Mouse (Mus musculus) adrenal gland, postnatal 4 days (tissue): ENCODE measurements around the gene Ajuba. TPM values are rescaled to one million over a fixed set of nuclear protein-coding genes. Genes with fewer than 3 reads are reported as not detected.
A peak's percentile ranks its signal among the peaks of the same experiment; 100 is the strongest.
"Not testable (repeated sequence)": the region's sequence is repeated elsewhere in the genome, so short reads cannot be mapped to it uniquely, and the experiment has no call there.

Source experiments
- DNase-seq, 2 experiments: peaks; one replicate each; pipeline ENCODE4 v3.0.0; 2021 to 2022; ENCODE audit warnings: low spot score in 2 of 2, mixed read lengths in 2 of 2
- long read RNA-seq, 2 experiments: library from polyadenylated mRNA; stranded (forward); transcript quantifications; one replicate each; pipeline ENCODE4 v2.0.0; 2021
- total RNA-seq, 2 experiments: library from RNA; stranded (reverse); gene quantifications; 2 replicates each; pipeline ENCODE4 v1.2.3; 2021

The Ajuba gene
- 10 to 100 TPM; 27.3 to 27.5 TPM for total RNA-seq
- long read RNA-seq, experiment 1, transcript Ajuba-201 (8 exons, 3,397 nt) = major isoform, 27 of 29 reads
- long read RNA-seq, experiment 1, partial matches to known transcripts = 2 of 29 reads
- long read RNA-seq, experiment 1, other reads (novel, unspliced or antisense) = 0 of 29 reads
- long read RNA-seq, experiment 2, transcript Ajuba-201 (8 exons, 3,397 nt) = major isoform, 57 of 64 reads
- long read RNA-seq, experiment 2, partial matches to known transcripts = 6 of 64 reads
- long read RNA-seq, experiment 2, other reads (novel, unspliced or antisense) = 1 of 64 reads

DNA sequence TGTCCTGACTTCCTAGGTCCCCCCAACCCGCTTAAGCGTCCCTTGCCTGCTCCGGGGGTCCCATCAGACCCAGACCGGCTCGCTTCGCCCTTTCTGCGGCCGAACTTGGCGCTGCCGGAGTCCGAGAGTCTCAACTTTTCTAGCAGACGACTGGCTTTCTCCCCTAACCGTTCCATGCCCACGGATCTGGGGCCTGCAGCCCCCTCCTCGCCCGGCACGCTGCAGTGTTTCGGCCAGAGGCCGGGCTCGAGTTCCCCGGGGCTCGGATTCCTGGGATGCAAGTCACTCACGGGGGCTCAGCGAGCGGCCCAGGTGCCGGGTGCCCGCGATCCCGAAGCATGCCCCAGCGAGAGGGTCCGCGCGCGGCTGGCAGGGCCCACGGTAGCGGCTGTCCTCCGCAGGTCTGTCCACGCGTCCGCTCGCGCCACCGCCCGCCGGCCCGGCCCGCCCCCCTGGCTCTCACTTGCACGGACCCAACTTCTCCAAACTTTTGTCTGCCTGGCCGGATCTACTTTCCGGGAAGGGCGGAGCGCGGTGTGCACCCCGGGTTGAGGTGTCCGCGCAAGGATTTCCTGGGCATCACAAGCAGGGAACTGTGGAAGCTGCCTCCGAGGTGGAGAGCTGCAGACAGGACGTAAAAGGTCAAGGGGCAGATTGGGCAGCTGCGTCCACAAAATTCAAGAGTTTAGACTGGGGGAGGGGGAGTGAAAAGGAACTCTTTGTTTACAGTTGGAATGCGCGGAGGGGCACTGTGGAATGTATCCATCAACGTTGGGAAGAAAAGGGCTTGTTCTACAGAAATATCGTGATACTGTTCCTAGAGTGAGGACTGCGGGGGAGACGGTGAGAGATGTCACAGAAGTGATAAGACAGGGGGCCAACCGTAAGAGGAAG, at the start of gene Ajuba:
Ajuba (minus strand) TSS at position 470 of the 894 bp plus-strand sequence.
- peak; percentile 60 to 81 for DNase-seq

GRCm38 (mm10) chr14:54624976-54625375, 47.6 kb upstream of the Ajuba start:
- no peak for DNase-seq

DNA sequence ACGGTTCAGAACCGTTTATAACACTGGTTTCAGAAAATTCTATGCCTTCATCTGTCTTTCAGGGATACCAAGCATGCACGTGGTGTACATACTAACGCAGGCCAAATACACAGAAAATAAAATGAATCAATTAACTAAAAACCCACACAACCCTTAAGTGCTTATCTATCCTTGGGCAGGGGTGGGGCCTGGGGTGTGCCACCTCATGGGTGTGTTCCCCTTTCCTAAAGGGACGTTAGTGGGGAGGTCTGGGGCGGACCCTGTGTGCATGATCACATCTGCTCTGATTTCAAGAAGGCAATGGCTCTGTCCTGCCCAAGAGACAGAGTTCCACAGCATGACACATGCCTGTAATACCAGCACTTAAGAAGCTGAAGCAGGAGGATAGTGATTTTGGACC, 46.0 kb upstream of the Ajuba start:
- DNase-seq = no peak

DNA sequence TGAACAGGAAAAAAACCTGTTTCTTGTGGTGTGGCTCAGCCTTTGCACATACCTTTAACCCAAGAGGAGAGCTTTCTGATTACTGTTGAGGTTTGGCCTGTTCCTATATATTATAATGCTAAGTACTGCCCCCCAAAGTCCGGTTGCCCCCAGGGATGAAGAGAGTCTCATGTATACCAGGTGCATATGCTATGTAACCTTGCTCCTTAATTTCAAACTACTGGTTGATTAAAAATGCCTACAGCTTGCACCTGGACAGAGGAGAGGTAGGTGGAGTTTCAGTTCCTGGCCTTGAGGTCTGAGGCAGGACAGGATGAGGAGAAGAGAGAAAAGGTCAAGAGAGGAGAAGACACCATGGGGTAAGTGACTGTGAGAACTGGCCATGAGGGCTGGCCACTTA, 43.8 kb upstream of the Ajuba start, which contains the start of gene Psmb11:
Psmb11 (plus strand) TSS at position 301 of the 400 bp plus-strand sequence.
- DNase-seq = no peak

DNA sequence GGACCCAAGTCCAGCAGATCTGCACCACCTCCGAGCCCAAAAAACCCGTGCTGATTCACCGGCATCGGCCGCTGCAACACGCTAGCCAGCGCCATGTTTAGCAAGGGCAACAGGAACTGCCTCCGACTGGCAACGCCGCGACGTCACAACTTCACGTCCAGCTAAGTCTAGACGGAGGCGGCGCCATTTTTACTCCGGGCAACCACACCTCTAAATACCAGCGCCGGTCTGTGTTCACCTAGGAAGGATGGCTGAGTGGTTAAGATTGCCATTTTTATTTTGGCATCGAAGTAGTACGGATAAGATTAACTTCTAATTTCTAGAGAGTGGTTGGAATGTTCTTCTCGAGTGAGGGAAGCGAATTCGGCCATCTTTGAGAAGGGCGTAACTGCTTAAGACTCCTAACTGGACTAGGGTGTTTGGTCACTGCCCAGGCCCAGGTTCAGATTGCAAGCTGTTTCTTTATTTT, 40.6 kb upstream of the Ajuba start, which contains the start of gene Psmb5:
Psmb5 (minus strand) TSS at position 126 of the 469 bp plus-strand sequence.
- DNase-seq = peak; percentile 59 to 79

- no peak for DNase-seq
Observed at GRCm38 (mm10) chr14:54617152-54617896, 40.0 kb upstream of the Ajuba start.

DNA sequence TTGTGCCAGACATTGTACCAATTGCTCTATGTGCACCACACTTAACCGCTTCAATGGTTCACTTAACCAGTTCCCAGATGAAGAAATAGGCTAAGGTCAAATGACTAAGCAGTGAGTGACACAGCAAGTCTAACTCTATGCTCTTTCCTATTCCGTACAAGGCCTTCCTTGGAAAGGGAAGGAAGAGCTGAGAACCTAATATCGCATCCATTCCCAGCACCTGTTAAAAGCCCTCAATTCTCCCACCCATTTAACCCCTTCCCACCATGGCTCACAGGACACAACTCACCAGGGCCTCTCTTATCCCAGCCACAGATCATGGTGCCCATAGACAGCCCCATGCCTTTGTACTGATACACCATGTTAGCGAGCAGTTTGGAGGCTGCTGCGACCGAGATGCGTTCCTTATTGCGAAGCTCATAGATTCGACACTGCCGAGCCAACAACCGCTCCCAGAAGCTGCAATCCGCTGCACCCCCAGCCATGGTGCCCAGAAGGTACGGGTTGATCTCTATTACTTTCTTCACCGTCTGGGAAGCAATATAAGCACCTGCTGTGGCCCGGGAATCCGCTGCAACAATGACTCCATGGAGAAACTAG, 39.0 kb upstream of the Ajuba start:
- no peak for DNase-seq

- DNase-seq = not testable (repeated sequence)
Observed at GRCm38 (mm10) chr14:54614130-54614529, 36.8 kb upstream of the Ajuba start.

- DNase-seq = no peak
Observed at GRCm38 (mm10) chr14:54610648-54611047, 33.3 kb upstream of the Ajuba start.

DNA sequence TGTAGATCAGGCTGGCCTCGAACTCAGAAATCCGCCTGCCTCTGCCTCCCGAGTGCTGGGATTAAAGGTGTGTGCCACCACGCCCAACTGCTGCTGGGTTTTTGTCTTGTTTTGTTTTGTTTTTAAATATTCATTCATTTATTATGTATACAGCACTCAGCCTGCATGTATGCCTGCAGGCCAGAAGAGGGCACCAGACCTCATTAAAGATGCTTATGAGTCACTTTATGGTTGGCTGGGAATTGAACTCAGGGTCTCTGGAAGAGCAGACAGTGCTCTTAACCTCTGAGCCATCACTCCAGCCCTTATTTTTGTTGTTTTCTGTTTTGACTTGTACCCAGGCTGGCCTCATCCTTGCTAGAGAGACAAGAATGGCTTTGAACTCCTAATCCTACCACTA, 32.6 kb upstream of the Ajuba start:
- DNase-seq = no peak

GRCm38 (mm10) chr14:54609245-54609644, 31.9 kb upstream of the Ajuba start:
- DNase-seq = no peak

DNA sequence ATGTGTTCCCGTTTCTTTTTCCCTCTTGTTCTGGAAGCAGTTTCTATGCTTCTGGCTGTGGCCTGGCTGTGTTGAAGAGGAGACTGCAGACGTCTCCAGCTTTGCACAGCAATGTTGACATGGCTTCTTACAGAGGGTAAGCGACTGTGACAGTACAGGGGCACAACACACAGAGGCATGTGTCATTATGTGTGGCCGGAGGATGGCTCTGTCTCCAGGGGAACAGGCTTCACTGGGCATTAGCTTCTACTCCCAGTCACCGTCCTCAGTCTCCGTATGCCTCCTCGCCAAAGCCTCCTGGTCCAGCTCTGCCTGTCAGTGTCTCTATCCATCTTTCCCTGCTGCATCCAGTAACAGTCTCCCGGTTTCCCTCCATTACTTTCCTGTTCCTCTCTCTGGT, 29.9 kb upstream of the Ajuba start:
- no peak for DNase-seq

GRCm38 (mm10) chr14:54605752-54606321, 28.5 kb upstream of the Ajuba start, which contains the start of gene 4931414P19Rik:
Gene 4931414P19Rik, minus strand, starts transcription at chr14:54605993.
- peak; percentile 62 to 67 for DNase-seq

DNA sequence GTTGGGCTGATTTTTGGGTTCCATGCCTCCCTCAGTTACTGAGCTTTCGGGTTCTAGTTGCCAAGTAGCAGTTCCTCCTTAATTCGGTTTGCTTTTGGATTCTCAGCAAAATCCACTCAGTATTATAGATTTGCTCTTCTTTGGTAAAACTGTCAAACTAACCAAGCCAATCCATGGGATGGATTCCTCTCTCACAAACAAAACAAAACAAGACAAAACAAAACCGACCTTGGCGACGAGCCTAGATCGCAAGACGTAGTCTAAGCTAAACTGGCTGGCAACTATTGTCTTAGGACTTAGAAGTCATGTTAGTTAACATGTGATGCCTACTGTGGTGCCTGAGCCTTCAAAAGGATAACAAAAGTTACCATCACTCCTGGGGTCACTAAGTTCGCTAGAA, 26.3 kb upstream of the Ajuba start:
- no peak for DNase-seq

DNA sequence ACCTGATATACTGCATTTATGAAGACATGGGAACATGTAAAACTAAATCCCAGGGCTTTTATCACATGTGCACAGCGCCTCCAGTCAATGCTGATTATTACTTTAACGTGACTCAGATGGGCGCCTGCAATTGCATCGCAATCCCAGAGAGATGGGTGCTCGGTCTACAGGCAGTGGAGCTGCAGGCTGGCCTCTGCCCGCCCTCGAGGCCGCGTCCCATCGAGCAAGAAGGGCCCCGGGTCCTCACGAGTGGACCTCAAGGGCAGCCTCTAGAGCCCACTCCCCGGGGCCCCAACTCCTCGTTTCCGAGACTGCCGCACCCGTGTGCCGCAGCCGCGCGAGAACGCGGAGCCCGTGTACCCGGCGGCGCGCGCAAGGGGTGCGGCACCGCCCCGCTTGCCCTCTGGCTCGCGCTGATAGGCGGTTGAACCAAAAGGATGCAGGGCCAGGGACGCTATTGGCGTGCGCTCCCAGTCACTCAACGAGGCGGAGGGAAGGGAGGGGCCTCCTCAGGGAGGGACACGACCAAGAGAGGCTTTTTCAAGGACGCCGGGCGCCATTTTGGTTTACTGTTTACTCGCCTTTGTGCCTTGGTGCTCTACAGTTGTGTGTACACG, 25.8 kb upstream of the Ajuba start:
- peak; percentile 87 to 89 for DNase-seq

GRCm38 (mm10) chr14:54602613-54603012, 25.3 kb upstream of the Ajuba start:
- no peak for DNase-seq

DNA sequence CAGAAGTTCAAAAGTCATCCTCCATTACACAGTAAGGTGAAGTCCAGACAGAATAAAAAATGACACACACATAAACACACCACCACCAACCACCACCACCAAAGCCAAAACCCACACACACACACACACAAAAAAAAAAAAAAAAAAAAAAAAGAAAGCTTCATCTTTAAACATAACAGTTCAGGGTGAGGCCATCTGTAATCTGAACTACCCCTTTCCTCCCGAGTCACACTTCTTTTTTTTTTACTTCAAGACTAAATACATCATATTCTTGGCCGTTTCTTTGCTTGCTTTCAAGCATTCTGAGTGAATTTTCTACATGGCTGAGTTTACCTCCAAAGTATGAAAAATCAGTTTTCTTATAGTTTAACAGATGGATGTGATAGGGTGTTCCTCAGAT, 24.2 kb upstream of the Ajuba start:
- DNase-seq = no peak

DNA sequence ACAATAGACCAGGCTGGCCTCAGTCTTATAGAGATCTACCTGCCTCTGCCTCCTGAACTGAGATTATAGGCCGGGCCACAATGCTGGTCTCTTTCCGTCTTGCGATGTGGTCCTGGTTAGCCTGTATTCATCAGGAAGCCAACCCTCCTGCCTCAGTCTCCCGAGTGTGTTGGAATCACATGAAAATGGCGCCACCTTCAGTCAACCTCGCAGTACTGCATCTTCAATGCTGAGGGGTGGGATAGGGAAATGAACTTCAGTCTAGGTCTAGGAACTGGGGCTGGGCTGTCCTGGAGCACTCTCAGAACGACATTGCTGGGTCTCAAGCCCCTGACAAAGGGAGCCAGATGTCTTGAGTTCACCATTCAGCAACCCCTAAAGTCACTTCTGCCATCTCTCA, 19.7 kb upstream of the Ajuba start:
- DNase-seq = no peak

- no peak for DNase-seq
Observed at GRCm38 (mm10) chr14:54594631-54595414, 17.5 kb upstream of the Ajuba start.
